Mouse (Mus musculus): ENCODE measurements at regions not wholly inside any gene's neighbourhood (a gene's known extent, or its start where the extent isn't known, plus 50 kb on each side); places are given as distances from the start of the nearest gene placed in this dataset.
A peak's percentile ranks its signal among the peaks of the same experiment; 100 is the strongest.

DNA sequence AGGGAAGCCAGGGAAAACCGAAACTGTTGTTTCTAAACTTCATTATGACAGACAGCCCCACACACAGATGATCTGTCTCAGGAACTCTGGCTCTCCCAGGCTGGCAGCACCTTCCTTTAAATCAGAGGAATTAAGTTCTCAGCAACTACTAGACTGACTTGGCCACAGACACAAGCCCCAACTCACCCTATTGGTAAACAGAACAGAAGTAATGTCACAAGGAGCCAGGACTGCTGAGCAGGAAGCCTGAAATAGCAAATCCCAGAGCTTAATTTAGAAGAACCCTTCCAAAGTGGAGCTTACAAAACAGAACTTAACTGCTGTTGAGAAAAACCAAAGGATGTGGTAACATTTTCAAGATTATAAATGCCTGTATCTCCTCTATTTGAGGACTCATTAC lies 174.8 kb downstream of the Nfkbiz start:
- DNase-seq (ENCODE audit: low spot score in 2 of 2) = no peak

DNA sequence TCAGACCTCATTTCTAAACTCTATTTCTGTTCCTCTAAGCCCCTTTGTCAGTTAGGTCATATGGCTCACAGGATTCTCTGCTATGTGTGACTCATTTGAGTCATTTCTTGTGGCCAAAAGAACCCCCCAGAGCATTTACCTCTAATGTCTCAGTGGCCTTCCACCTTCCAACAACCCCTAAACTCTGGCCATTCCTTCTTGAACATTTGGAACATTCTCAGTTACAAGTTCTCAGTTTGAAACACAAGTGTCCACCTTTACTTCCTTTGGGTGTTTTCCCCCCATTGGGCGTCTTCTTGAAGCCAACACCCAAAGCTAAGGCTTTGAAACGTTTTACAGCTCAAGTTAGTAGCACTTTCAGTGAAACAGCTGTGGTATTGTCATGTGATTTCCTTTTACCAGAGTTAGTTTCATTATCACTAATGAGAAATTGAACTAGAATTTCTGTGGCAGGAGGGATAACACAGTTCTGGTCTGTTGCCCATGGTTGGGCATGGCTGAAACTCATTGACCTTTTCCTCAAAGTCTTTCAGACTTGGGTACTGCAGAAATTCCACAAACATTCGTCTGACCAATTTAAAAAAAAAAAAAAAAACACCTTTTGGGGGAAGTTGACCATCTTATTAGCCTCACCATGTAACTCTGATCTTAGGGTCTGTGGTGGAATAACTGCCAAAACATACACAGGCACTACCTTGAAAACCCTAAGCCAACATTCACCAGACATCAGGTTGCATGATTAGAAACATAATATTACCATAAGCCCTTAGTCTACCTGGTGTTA lies 201.8 kb downstream of the Nfkbiz start:
- no peak for DNase-seq (ENCODE audit: low spot score in 2 of 2)

DNA sequence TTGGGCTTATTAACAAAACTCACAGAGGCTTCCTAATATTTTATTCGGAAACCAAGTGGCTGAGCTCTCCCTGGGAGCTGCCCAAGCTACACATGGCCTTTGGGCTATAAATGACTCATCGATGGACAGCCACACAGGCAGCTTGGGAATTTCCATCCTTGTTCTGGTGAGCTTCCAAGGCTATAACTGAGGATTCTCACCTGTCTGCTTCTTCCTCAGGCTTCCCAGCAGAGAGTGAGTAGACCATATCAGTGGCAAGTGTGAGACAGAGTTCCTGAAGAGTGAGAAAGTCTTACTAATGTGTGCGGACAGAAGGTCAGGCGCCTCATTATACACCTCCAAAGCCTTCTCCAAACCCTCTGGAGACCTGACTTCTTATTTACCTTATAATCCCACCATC lies 202.5 kb downstream of the Nfkbiz start:
- no peak for DNase-seq (ENCODE audit: low spot score in 2 of 2)

DNA sequence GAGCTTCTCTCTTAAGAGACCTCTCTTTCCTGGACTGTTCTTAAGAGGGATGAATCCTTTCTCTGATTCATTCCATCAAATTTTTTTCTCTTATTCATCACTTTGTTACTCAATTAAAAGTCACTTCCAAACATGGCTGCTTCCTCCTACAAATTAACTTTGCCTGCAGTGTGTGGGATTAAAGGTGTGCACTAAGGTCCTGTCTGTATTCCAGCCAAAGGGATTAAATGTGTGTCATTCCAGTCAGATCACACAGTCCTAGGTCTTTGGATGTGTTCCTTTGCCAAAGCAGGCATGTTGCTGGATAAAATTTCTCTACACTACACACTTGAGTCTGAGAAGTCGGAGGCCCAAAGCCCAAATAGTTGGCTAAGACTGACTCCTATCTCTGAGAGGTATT lies 204.0 kb downstream of the Nfkbiz start:
- no peak for DNase-seq (ENCODE audit: low spot score in 2 of 2)

DNA sequence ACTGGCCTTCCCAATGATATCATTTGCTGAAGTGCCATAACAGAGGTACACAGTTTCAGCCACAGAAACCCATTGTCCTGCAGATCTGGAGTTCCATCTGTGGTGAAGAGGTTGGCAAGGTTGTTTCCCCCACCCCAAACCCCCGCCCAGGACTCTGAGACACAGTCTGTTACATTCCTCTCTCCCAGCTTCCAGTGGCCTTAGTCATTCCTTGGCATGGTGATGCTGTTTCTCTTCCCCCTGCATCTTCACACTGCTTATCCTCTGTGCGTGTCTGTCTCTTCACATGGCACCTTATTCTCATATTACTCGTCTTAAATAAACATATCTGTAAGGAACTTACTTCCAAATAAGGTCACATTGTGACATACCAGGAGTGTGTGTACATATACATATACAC lies 206.5 kb downstream of the Nfkbiz start:
- DNase-seq (ENCODE audit: low spot score in 2 of 2) = no peak

DNA sequence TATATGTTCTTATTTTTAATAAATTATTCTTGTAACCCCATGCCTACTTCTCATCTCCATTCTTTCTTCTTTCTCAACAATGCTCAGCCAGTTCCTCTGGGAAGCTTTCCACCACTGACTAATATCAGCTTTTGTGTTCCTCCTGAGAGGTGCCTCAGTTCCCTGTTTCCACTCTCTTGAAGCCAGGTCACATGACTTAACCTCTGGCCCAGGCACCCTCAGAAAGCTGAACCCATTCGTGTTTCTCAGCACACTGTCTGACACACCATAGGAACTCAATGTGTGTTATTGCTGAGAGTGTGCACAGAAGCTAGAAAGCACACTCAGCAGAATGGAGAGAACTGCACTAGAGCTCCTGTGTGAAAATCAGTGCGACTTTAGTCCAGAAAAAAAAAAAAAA lies 207.1 kb downstream of the Nfkbiz start:
- DNase-seq (ENCODE audit: low spot score in 2 of 2) = no peak

DNA sequence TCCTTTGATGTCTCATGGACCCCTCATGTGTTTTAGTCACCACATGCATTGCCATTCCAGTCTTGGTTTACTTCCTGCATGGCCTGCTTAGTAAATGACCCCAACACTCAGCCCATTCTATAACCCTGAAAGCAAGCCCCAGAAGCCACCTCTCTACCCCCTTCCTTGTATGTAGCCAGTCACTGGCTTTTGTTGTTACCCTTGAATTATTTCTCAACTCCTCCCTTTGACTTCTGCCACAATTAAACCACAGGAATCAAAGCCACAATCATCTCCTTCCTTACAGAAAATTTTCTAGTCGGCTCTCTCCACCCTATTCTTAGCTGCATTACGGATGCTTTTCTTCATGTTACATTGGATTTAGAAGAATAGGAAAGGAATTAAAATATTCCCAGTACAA lies 207.7 kb downstream of the Nfkbiz start:
- DNase-seq (ENCODE audit: low spot score in 2 of 2) = no peak

DNA sequence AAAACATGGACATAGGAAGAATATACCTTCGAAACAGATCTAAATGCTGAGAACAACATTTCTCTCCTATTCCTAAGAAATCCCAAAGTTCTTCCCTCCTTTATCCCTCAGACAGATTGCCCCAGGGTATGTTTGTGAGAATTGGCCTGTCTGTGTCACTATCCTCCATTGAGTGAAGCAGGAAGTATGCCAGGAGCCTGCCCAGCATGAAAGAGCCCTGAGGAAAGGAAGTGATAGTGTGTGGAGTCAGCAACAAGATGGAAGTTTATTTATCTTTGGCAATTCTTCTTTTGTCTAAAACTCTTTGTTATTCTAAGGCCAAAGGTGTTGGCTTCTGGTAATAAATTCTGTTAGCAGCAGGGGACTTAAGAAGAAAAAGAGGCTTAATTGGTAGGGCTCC lies 211.2 kb downstream of the Nfkbiz start:
- DNase-seq (ENCODE audit: low spot score in 2 of 2) = no peak

DNA sequence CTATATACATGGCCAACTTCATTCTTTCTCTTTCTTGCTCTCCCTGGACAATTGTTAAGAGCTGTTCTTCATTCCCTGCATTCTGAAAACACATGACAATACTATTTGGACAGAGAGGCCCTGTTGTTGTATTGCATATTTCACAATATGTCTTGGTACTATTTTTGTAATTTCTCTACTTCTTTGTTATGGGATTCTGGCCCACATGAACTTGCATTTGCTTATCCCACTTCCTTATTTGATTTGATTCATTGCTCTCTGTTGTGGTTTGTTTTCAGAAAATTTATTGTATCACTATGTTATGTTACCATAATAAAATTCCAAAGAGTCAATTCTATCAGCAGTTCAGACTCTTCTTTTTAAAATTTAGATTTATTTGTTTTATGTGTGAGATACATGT lies 215.3 kb downstream of the Nfkbiz start:
- no peak for DNase-seq (ENCODE audit: low spot score in 2 of 2)

DNA sequence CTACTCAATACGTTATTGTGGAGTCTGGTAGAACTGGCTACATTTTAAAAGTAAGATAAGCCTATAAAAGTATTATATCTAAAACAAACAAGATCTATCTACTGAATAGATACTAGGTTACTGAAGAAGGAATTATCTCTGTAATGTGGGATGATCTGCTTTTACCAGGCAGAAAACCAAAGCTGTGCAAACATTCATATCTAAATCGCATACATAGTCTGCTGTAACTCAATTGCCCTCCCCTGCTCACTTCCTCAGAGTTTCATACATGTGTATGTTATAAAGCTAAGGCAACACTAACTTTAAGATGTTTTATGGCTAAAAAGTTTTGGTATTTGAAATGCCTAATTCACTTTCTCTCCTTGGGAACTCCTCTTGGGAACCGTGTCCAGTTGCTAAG lies 219.0 kb downstream of the Nfkbiz start:
- no peak for DNase-seq (ENCODE audit: low spot score in 2 of 2)

DNA sequence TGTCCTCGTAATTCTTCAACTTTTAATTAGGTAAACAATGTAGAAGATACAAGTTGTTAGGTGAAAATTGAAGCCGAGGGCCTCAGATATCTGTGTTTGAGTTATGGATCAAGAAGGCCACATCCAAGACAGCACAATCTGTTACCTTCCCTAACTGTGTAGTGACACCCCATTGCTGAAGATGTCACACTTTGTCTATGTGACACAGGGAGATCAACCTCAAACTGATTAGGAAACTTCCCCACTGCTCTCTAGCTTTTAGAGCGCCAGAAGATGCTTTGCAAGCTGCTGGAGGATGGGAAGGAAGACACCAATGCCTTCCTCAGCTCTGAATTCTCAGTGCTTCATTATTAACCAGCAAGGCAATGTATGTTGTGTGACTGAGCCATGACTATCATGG lies 220.7 kb downstream of the Nfkbiz start:
- no peak for DNase-seq (ENCODE audit: low spot score in 2 of 2)

DNA sequence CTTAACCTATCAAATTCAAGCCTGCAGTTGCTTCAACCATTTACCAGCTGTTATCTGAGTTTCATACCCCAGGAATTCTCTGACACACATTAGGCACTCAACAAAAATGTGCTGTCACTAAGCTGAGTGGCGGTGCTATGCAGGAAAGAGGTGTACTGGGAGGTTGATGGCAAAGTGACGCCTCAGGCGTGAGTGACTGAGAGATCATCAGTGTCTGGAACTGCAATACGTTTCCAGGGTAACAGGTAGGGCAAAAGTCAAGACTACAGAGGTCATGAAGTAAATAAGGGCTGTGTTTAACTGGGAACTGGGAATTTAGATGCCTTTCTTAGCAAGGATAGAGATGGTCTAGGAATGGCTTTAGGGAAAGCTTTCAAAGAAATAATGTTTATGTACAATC lies 221.2 kb downstream of the Nfkbiz start:
- DNase-seq (ENCODE audit: low spot score in 2 of 2) = no peak

DNA sequence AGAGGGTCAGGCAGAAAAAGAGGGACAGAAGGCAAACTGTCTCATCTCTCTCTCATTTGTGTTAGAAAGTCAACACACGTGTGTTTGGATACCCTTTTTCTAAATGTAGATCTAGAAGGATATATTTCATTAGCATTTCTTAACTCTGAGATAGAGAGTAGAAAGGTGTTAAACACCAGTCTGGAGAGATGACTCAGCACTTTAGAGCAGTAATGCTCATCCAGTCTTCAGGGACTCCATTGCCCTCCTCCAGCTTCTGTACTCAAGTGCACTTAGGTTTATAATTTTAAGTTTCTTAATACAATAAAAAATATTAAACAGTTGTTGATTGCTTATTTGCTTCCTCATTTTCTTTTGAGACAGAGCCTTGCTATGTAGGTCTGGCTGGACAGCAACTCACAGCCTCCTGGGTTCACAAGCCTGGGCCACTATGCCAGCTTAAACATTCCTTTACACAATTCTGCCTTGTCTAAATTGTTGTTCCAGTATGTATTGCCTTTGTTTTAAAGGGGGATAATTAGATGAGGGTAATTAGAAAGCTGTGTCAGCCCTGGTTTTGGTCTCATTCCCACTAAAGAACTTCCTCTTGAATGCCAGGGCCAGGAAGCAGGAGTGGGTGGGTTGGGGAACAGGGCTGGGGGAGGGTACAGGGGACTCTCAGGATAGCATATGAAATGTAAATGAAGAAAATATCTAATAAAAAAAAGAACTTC lies 222.1 kb downstream of the Nfkbiz start:
- no peak for DNase-seq (ENCODE audit: low spot score in 2 of 2)

DNA sequence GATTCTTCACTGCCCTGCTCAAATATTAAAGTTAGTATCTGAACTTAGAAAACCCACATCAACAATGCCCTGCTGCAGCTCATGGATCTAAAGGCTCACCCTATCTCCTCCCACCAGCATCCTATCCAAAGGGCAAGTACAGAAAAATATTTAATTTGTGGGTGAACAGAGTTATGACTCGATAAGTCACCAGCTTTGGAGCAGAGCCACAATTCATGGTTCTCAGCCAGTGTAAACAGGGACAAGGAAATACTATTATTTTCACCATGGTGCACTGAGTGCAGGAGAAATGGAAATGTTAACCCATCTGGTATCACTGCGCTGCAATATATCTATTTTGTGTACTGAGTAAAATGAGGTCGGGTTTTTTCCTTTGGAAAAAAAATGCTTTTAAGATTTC lies 225.8 kb downstream of the Nfkbiz start:
- DNase-seq (ENCODE audit: low spot score in 2 of 2) = peak; percentile 13 to 27

DNA sequence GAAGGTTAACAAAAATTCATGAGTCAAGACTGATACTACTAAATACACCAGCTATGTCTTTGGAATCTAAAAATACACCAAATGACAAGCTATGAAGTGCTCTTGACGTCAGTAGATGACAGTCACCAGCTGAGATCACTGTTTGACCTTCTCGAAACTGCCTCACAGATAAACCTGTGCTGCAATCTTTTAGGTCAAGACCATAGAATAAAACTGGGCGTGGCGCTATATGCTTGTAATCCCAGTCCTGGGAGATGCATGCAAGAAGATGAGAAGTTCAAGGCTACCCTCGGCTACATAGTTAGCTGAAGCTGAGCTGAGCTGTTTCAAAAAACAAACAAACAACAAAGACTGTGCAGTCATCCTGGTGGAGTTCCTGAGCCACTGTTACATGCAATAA lies 226.7 kb downstream of the Nfkbiz start:
- no peak for DNase-seq (ENCODE audit: low spot score in 2 of 2)

DNA sequence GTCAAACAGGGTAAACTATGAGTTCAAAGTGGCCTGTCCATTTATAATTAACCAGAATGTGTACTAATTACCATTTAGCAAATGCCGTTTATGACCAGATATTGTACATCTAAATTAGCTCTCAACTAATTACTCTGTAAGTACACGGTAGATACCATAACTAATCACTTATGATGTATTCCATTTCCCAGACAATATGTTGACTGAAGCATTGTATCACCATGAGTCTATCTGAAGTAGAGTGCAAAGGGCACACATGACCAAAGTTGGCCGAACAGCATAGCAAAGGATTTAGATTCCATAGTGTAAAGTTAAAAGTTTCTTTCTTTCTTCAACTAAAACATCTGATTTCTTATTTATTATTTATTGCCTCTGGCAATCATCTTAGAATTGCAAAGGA lies 227.5 kb downstream of the Nfkbiz start:
- no peak for DNase-seq (ENCODE audit: low spot score in 2 of 2)

DNA sequence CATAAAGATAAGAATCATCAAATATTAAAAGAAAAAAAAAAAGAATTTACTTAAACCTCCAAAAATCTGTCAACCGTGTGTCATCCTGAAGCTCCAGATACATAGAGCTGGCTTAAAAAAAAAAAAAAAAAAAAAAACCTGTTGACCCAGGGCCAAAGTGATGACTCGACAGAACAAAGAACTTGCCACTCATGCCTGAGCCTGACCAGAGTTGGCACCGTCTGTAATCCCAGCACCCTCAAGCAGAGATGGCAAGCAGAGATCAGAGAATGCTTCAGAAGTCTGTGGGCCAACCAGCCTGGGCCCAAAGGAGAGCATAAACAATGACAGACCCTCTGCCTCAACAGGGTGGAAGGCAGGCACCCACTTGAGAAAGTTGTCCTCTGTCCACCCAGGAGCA lies 230.3 kb downstream of the Nfkbiz start:
- peak; percentile 27 to 29 for DNase-seq (ENCODE audit: low spot score in 2 of 2)

DNA sequence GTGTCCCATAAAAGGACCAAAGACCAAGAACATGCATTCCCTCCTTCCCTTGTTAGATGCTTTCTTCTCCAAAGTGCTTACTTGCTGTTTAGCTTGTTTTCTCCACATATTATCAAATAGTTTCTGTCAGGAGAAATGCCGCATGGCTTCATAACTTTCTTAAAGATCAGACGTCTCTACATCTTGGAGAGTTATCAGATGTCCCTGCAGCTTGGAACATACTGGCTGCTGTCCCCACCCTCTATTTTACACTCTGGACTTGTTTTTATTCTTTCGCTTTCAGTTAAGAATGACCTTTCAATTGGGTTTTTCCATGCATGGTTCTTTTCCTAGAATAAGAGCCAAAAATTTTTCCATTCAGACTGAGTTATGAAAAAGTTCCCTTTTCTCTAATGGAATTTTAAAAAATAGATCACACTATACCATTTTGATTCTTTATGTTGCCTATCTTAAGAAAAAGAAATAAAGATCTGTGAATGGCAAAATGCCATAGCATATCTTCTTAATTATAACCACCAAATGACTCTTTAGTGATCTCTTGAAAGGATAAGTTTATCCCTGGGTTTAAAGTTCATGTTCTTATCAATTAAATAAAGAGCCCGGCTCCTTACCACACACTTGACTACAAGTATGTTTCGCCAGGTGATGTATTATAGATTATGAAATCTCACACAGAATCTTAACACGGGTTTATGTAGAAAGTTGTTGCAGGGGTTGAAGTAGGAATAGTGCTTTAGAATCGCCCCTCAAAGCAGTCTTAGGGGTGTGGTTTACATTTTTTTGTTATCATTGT lies 232.1 kb downstream of the Nfkbiz start:
- DNase-seq (ENCODE audit: low spot score in 2 of 2) = no peak

DNA sequence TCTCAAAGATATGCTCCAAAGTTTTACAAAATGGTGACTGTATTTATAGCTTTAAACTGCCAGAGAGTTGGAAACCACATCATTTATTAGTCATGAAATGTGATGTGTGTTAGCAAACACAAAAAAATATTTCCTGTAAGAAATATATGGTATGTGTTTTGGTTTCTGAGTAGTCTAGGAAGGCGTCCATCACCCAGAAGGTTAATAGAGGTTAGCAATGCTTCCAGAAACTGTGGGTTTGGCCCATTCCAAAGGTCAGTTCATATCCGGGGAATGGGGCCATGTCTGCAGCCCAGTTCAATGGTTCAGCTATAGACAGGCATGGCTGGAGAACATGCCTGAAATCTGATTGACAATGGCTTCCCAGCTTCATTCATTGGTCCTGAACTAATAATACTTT lies 235.1 kb downstream of the Nfkbiz start:
- DNase-seq (ENCODE audit: low spot score in 2 of 2) = no peak

DNA sequence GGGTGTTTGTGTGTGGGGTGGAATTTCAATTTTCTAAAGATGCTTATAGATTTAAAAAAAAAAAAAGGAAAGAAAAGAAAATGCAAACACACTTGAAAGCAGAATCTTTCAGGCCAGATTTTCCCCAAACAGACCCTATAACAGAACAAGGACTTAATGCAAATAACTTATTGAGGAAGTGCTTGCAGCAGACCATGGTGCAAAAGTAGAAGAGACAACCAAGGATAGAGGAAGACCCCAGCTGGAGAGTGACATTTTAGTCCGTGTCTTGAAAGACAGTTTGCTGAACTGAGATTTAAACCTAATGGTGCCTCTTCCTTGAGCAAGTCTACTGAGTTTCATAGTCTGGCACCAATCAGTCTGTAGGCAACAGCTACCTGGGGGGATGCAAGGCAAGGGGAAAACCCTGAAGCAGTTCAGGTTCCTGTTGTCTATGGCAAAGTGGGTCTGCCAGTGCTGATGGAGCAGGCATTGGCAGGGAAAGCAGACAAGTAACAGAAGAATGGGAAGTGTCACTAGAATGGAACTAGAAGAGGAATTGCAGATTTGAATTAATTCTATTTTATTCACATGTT lies 249.2 kb downstream of the Nfkbiz start:
- no peak for DNase-seq (ENCODE audit: low spot score in 2 of 2)

DNA sequence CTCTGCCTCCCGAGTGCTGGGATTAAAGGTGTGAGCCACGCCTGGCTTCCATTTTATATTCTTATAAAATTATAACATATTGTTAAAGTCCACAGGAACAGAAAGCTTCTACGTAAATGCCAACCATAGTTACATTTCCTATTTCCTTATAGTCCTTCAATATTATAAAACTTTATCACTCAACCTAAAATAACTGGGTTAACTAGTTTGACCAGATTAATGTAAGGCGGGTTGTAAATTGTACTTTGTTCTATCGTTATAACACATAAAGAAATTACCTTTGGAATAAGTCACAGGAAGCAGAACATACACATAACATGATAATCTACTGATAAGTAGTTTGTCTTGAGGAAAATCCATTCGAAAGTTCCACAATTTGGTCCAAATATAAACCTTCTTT lies 251.6 kb downstream of the Nfkbiz start:
- no peak for DNase-seq (ENCODE audit: low spot score in 2 of 2)

DNA sequence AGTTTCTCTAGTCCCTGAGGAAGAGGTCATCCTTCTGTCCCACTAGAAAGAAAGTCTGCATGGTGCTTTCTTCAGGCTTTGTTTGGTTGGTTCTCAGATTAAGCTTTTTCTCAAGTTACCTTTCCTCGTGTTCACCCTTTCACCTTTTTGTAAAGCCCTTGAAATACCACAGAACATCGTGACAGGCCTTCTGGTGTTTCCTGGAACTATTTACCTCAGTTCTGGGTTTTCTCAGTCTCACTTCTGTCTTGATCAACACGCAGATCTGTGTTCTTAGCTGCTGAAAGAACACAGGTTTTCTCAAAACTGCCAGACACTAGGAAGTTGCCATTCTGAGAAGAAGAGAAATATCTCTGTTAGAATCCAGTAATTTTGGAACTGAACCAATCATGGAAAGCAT lies 255.8 kb downstream of the Nfkbiz start:
- DNase-seq (ENCODE audit: low spot score in 2 of 2) = no peak
